Mouse (Mus musculus) MEL (cell line): ENCODE measurements around the gene Sphk2. TPM values are rescaled to one million over a fixed set of nuclear protein-coding genes. Genes with fewer than 3 reads are reported as not detected.

Source experiments
- DNase-seq: peaks from one replicate; pipeline ENCODE4 v3.0.0; 2011; ENCODE audit warnings: low read depth, low spot score
- H3K27ac ChIP-seq: 2 replicates; pipeline ENCODE4 v1.5.1; 2012; ENCODE audit warnings: low read depth, mild to moderate bottlenecking, control low read depth, low read length, moderate library complexity; ENCODE audit not compliant: control insufficient read depth
- H3K27me3 ChIP-seq, 2 experiments: fragments of 150-350 bp in 1 of 2; sonication (generic) in 1 of 2; 2 replicates each; pipeline ENCODE4 v1.6.1; 2012; ENCODE audit warnings: low read length in 2 of 2, mild to moderate bottlenecking in 2 of 2, improper control_type of control experiment in 1 of 2, moderate library complexity in 1 of 2; ENCODE audit not compliant: insufficient read depth in 2 of 2, control insufficient read depth in 1 of 2
- H3K36me3 ChIP-seq, 2 experiments: 2 replicates each; pipeline ENCODE4 v1.6.1; 2012 to 2014; ENCODE audit warnings: low read length in 2 of 2, improper control_type of control experiment in 1 of 2, inconsistent platforms in 1 of 2, mild to moderate bottlenecking in 1 of 2; ENCODE audit not compliant: insufficient read depth in 2 of 2, control insufficient read depth in 1 of 2
- H3K4me1 ChIP-seq, 2 experiments: fragments of 150-350 bp in 1 of 2; sonication (generic) in 1 of 2; 2 replicates each; pipeline ENCODE4 v1.6.1; 2012; ENCODE audit warnings: low read length in 2 of 2, improper control_type of control experiment in 1 of 2, mild to moderate bottlenecking in 1 of 2; ENCODE audit not compliant: insufficient read depth in 2 of 2, control insufficient read depth in 1 of 2
- H3K4me3 ChIP-seq, 2 experiments: fragments of 150-350 bp in 1 of 2; sonication (generic) in 1 of 2; 2 replicates each; pipeline ENCODE4 v1.5.1; 2012; ENCODE audit warnings: low read depth in 2 of 2, low read length in 2 of 2, mild to moderate bottlenecking in 2 of 2, moderate library complexity in 2 of 2, control low read depth in 1 of 2, improper control_type of control experiment in 1 of 2; ENCODE audit not compliant: control insufficient read depth in 1 of 2, insufficient read depth in 1 of 2
- H3K79me2 ChIP-seq: 2 replicates; pipeline ENCODE4 v1.6.1; 2012; ENCODE audit warnings: mild to moderate bottlenecking, low read length, moderate library complexity; ENCODE audit not compliant: control insufficient read depth, poor library complexity, insufficient read depth
- H3K9ac ChIP-seq: 2 replicates; pipeline ENCODE4 v1.6.1; 2012; ENCODE audit warnings: low read depth, mild to moderate bottlenecking, control low read depth, low read length, moderate library complexity; ENCODE audit not compliant: control insufficient read depth, poor library complexity, severe bottlenecking
- H3K9me3 ChIP-seq: fragments of 150-350 bp; sonication (generic); replicated peaks from 2 replicates; pipeline ENCODE4 v1.6.1; 2012; ENCODE audit warnings: mild to moderate bottlenecking, low read length, improper control_type of control experiment, moderate library complexity; ENCODE audit not compliant: insufficient read depth
- CHD1 ChIP-seq: IDR thresholded peaks from 2 replicates; pipeline ENCODE4 v1.6.1; 2012; ENCODE audit warnings: low read depth, mild to moderate bottlenecking, inconsistent platforms, low read length, improper control_type of control experiment
- CTCF ChIP-seq, 3 experiments: IDR thresholded peaks in 2 of 3; conservative IDR thresholded peaks in 1 of 3; 2 replicates each; pipeline ENCODE4 v1.5.1; 2011 to 2012; ENCODE audit warnings: low read length in 3 of 3, low read depth in 2 of 3, mild to moderate bottlenecking in 2 of 3, improper control_type of control experiment in 1 of 3, inconsistent platforms in 1 of 3, mixed read lengths in 1 of 3, moderate library complexity in 1 of 3; ENCODE audit not compliant: control insufficient read depth in 1 of 3, insufficient read depth in 1 of 3, poor library complexity in 1 of 3, severe bottlenecking in 1 of 3
- ETS1 ChIP-seq: IDR thresholded peaks from 2 replicates; pipeline ENCODE4 v1.6.1; 2012; ENCODE audit warnings: low read depth, mild to moderate bottlenecking, inconsistent platforms, low read length, improper control_type of control experiment, moderate library complexity
- GATA1 ChIP-seq: IDR thresholded peaks from 2 replicates; pipeline ENCODE4 v1.6.1; 2011; ENCODE audit warnings: low read depth, low read length, improper control_type of control experiment
- KAT2A ChIP-seq: conservative IDR thresholded peaks from 2 replicates; pipeline ENCODE4 v1.6.1; 2012; ENCODE audit warnings: low read depth, low read length, improper control_type of control experiment, inconsistent platforms
- MAZ ChIP-seq: IDR thresholded peaks from 2 replicates; pipeline ENCODE4 v1.6.1; 2012; ENCODE audit warnings: low read depth, mild to moderate bottlenecking, inconsistent platforms, low read length, improper control_type of control experiment
- MXI1 ChIP-seq: IDR thresholded peaks from 2 replicates; pipeline ENCODE4 v1.6.1; 2011; ENCODE audit warnings: mild to moderate bottlenecking, low read depth, low read length, improper control_type of control experiment
- MYB ChIP-seq: IDR thresholded peaks from 2 replicates; pipeline ENCODE4 v1.6.1; 2011; ENCODE audit warnings: mild to moderate bottlenecking, low read depth, low read length, improper control_type of control experiment
- MYC ChIP-seq: IDR thresholded peaks from 2 replicates; pipeline ENCODE4 v1.6.1; 2011; ENCODE audit warnings: low read depth, mild to moderate bottlenecking, low read length, improper control_type of control experiment, moderate library complexity
- NELFE ChIP-seq: IDR thresholded peaks from 2 replicates; pipeline ENCODE4 v1.6.1; 2011; ENCODE audit warnings: low read depth, low read length, improper control_type of control experiment
- NRF1 ChIP-seq: IDR thresholded peaks from 2 replicates; pipeline ENCODE4 v1.6.1; 2014; ENCODE audit warnings: low read depth, mild to moderate bottlenecking, inconsistent platforms, low read length, improper control_type of control experiment, moderate library complexity; ENCODE audit not compliant: poor library complexity, insufficient read depth, severe bottlenecking
- POLR2A ChIP-seq, 2 experiments: IDR thresholded peaks; 2 replicates each; pipeline ENCODE4 v1.6.1; 2011 to 2012; ENCODE audit warnings: low read length in 2 of 2, mild to moderate bottlenecking in 2 of 2, control low read depth in 1 of 2, improper control_type of control experiment in 1 of 2, low read depth in 1 of 2, moderate library complexity in 1 of 2; ENCODE audit not compliant: control insufficient read depth in 1 of 2, insufficient read depth in 1 of 2, poor library complexity in 1 of 2
- POLR2AphosphoS5 ChIP-seq: IDR thresholded peaks from 2 replicates; pipeline ENCODE4 v1.6.1; 2012; ENCODE audit warnings: low read depth, borderline replicate concordance, mild to moderate bottlenecking, inconsistent platforms, low read length, moderate library complexity, mixed read lengths
- RCOR1 ChIP-seq: IDR thresholded peaks from 2 replicates; pipeline ENCODE4 v1.6.1; 2012; ENCODE audit warnings: low read depth, mild to moderate bottlenecking, inconsistent platforms, low read length, improper control_type of control experiment
- SIN3A ChIP-seq: IDR thresholded peaks from 2 replicates; pipeline ENCODE4 v1.6.1; 2012; ENCODE audit warnings: low read length, improper control_type of control experiment, inconsistent platforms
- SMC3 ChIP-seq: IDR thresholded peaks from 2 replicates; pipeline ENCODE4 v1.6.1; 2011; ENCODE audit warnings: low read depth, low read length, improper control_type of control experiment
- TBP ChIP-seq: IDR thresholded peaks from 2 replicates; pipeline ENCODE4 v1.8.0; 2011; ENCODE audit warnings: low read depth, low read length, improper control_type of control experiment
- USF1 ChIP-seq: IDR thresholded peaks from 2 replicates; pipeline ENCODE4 v1.6.1; 2014; ENCODE audit warnings: low read depth, mild to moderate bottlenecking, inconsistent platforms, low read length, improper control_type of control experiment, moderate library complexity
- ZKSCAN1 ChIP-seq: IDR thresholded peaks from 2 replicates; pipeline ENCODE4 v1.6.1; 2012; ENCODE audit warnings: low read depth, mild to moderate bottlenecking, inconsistent platforms, low read length, improper control_type of control experiment, moderate library complexity
- ZMIZ1 ChIP-seq: IDR thresholded peaks from 2 replicates; pipeline ENCODE4 v1.6.1; 2012; ENCODE audit warnings: low read depth, mild to moderate bottlenecking, inconsistent platforms, low read length, improper control_type of control experiment, moderate library complexity
- polyA plus RNA-seq, 2 experiments: library from polyadenylated mRNA; stranded (reverse) in 1 of 2; unstranded in 1 of 2; fragments of >175 nt in 1 of 2; fragments of >200 nt in 1 of 2; gene quantifications; 2 replicates each; pipeline versions ENCODE4 v1.2.1 to v1.2.4; 2012; ENCODE audit warnings: low replicate concordance in 2 of 2, low read depth in 1 of 2; ENCODE audit not compliant: insufficient read length in 2 of 2, insufficient read depth in 1 of 2, missing spikeins in 1 of 2
- total RNA-seq: library from RNA; depleted of rRNA; stranded (reverse); fragments of 300-350 nt; gene quantifications from 2 replicates; pipeline ENCODE4 v1.2.3, GENCODE M21; 2012

Sphk2 gene
- total and polyA plus RNA-seq, 3 experiments = 21.0 to 40.2 TPM; not detected in 1

DNA sequence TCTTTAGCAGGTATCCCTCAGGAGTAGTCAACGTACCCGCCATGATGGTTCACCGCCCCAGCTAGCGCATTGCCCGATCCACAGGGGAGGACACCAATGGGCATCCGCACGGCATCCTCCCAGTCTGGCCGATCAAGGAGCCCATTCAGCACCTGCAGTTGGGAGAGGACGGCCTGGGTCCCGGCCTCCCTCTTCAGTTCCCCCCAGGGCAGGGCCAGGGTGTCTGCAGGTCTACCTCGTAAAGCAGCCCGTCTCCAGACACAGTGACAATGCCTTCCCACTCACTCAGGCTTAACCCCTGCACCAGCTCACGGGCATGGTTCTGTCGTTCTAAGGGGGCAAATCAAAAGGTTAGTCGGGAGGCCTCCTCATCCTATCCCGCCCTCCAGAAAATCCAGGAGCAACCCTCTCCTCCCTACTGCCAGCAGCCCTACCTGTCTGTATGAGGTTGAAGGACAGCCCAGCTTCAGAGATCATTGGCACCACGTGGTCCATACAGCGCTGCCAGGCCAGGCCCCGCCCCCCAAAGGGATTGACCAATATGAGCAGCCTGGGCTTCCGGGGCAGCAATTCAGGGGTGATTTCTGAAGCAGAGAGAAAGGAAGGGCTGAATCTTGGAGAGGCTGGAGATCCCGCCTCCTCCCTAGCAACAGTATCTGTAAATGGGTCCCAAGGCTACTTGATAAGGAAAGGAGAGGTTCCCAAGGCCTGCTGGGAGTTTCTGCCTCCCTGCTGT is 5.6 kb downstream of the Sphk2 start:
- Histone ChIP-seq H3K79me2 (peaks cover 23% of the 10 kb centered on the region), H3K4me1 (peaks cover 0 to 17% of the 10 kb centered on the region in 2 experiments; a peak in 2 of 4 replicates)
- TF ChIP-seq POLR2A (IDR thresholded peaks at IDR 0.05; ENCODE audit: control insufficient read depth in 1 of 2, insufficient read depth in 1 of 2, low read depth in 1 of 2, low read length in 2 of 2, poor library complexity in 1 of 2) = no peak
- no peak for TF ChIP-seq NELFE
- no peak for TF ChIP-seq GATA1
- no peak for TF ChIP-seq MAZ
- TF ChIP-seq, all 39 proteins: peak for 0
- Histone ChIP-seq H3K27ac (no peak overlapping the region), H3K27me3 (no peaks in the 10 kb centered on the region), H3K36me3 (peaks cover 0 to 5% of the 10 kb centered on the region in 2 experiments; a peak in 2 of 4 replicates), H3K9ac (no peak overlapping the region), H3K9me3 (no peaks in the 10 kb centered on the region), H3K4me3 (no peak overlapping the region)
- no peak for DNase-seq

DNA sequence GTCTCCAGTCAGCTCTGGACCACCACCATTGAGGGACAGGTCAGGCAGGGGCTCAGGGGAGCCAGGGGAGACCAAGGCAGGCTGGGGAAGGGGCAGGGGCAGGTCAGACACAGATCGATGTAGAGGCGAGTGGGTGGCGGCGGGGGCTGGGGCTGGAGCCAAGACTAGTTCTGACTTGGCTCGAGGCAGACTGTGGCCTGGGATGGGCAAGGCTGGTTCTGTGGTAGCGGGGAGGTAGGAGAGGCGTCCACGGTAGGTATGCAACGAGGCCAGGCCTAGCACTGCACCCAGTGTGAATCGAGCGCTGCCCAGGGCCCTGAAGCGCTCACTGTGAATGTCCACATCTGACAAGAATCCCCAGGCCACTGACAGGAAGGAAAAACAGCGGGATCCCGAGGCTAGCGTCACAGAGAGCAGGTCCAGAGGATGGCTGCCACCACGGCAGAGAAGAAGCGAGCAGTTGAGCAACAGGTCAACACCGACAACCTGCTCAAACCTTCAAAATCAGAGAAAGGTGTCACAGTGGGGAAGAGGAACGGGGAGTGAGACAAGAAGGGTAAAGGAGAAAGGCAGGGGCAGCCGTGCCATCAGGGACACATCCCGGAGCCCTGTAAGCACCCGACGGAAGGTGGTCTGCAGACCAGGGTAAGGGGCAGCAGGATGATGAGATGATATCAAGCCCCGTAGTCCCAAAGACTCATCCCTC is 6.3 kb downstream of the Sphk2 start:
- H3K9me3 ChIP-seq = no peaks in the 10 kb centered on the region
- H3K27me3 ChIP-seq = no peaks in the 10 kb centered on the region
- DNase-seq = no peak
- TF ChIP-seq ETS1 (no peak), SIN3A (no peak), NRF1 (no peak), MAZ (no peak), MXI1 (no peak), MYB (no peak), MYC (no peak), GATA1 (no peak), USF1 (no peak), CTCF (IDR thresholded peaks at IDR 0.05 in 2 of 3, conservative IDR thresholded peaks at IDR 0.05 in 1 of 3; ENCODE audit: control insufficient read depth in 1 of 3, insufficient read depth in 1 of 3, low read depth in 2 of 3, low read length in 3 of 3, poor library complexity in 1 of 3, severe bottlenecking in 1 of 3) (no peak), TBP (no peak), RCOR1 (no peak), POLR2AphosphoS5 (no peak), SMC3 (no peak), CHD1 (no peak), POLR2A (IDR thresholded peaks at IDR 0.05; ENCODE audit: control insufficient read depth in 1 of 2, insufficient read depth in 1 of 2, low read depth in 1 of 2, low read length in 2 of 2, poor library complexity in 1 of 2) (no peak), ZKSCAN1 (no peak), ZMIZ1 (no peak), KAT2A (no peak)
- peaks cover 0 to 5% of the 10 kb centered on the region in 2 experiments; a peak in 2 of 4 replicates for H3K36me3 ChIP-seq
- no peak overlapping the region for H3K9ac ChIP-seq
- H3K4me3 ChIP-seq = no peak overlapping the region
- no peak overlapping the region for H3K27ac ChIP-seq
- peaks cover 0 to 17% of the 10 kb centered on the region in 2 experiments; a peak in 2 of 4 replicates for H3K4me1 ChIP-seq
- H3K79me2 ChIP-seq = peaks cover 19% of the 10 kb centered on the region
